Mouse (Mus musculus) testis, adult 2 months (tissue): Measurements from ENCODE around the gene Etv3.

Source experiments
- CTCF ChIP-seq: fragments of 200-500 bp; IDR thresholded peaks from 2 replicates; pipeline ENCODE4 v1.5.1; 2012; ENCODE audit warnings: low read depth, mild to moderate bottlenecking, inconsistent platforms, low read length, moderate library complexity; ENCODE audit not compliant: control insufficient read depth, insufficient read depth, insufficient replicate concordance
- POLR2A ChIP-seq: fragments of 200-500 bp; IDR thresholded peaks from 2 replicates; pipeline ENCODE4 v1.6.1; 2012; ENCODE audit warnings: low read depth, mild to moderate bottlenecking, inconsistent platforms, low read length, moderate library complexity; ENCODE audit not compliant: control insufficient read depth

DNA sequence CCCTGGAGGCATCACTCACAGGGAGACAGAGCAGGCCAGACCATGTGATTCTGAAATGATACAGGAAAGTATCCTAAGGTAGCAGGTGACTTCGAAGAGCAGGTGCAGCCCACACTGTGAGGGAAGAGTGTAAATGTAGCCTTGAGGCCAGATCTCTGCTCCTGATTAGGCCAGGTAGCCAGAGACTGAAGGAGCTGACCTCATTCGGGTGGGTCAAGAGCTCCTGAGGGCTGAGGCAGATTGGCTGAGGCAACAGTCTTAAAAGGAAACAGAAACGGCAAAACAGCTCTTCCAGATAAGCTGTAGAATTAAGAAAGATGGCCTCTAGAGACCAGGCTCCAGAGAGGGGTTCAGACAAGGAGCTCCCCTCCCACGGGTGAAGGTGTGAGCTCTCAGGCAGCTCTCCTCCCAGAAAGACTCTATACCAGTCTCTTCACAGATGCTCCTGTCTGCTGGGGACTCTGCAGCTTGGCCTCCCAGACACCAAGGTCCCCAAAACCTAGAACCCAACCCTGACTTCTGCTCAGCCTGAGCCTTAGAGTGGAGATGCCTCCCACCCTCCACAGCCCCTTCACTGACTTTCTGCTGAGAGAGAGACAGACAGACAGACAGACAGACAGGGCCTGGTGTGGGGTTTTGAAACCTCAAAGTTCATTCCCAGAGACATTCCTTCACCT lies 20.3 kb upstream of the Etv3 start:
- TF ChIP-seq POLR2A (no peak), CTCF (no peak)
